Mouse (Mus musculus): ENCODE results near the gene Syngr2. TPM values are rescaled to one million over a fixed set of nuclear protein-coding genes. Genes with fewer than 3 reads are reported as not detected.
A peak's percentile ranks its signal among the peaks of the same experiment; 100 is the strongest.

The Syngr2 gene
- polyA plus RNA-seq (2011; ENCODE audit: insufficient read length, low read depth, missing spikeins) = 66.9 and 68.6 TPM in 2 replicates

GRCm38 (mm10) chr11:117809407-117810311 lies at the start of gene Syngr2, which contains the start of gene Gm20708:
Gene Syngr2 (plus strand): TSS chr11:117809668.
Gene Gm20708 (plus strand): TSS chr11:117809668.
- peak within 1 kb of the TSS; percentile 14; the same call in 1 of the 2 replicates for H3K27ac ChIP-seq (ENCODE audit: insufficient read depth, low read length)
- 0 out of 2 replicates have a peak, but pooled peaks cover 2% of the 10 kb centered on the region for H3K4me1 ChIP-seq (ENCODE audit: control insufficient read depth, insufficient read depth, low read length)
- peak within 1 kb of the TSS; percentile 59 for H3K4me3 ChIP-seq (ENCODE audit: insufficient read depth, low read length)
- no peak for TF ChIP-seq CTCF (IDR thresholded peaks at IDR 0.05; ENCODE audit: borderline replicate concordance, insufficient read depth, low read length)
- peak; percentile 75 for TF ChIP-seq POLR2A (IDR thresholded peaks at IDR 0.05; ENCODE audit: low read depth, low read length)

GRCm38 (mm10) chr11:117760374-117761119 lies 48.9 kb upstream of the Syngr2 start:
- TF ChIP-seq CTCF (IDR thresholded peaks at IDR 0.05; ENCODE audit: borderline replicate concordance, insufficient read depth, low read length) (no peak), POLR2A (IDR thresholded peaks at IDR 0.05; ENCODE audit: low read depth, low read length) (no peak)
- H3K4me3 ChIP-seq (ENCODE audit: insufficient read depth, low read length) = no peak overlapping the region
- H3K27ac ChIP-seq (ENCODE audit: insufficient read depth, low read length) = no peak overlapping the region
- no peaks in the 10 kb centered on the region for H3K4me1 ChIP-seq (ENCODE audit: control insufficient read depth, insufficient read depth, low read length)

DNA sequence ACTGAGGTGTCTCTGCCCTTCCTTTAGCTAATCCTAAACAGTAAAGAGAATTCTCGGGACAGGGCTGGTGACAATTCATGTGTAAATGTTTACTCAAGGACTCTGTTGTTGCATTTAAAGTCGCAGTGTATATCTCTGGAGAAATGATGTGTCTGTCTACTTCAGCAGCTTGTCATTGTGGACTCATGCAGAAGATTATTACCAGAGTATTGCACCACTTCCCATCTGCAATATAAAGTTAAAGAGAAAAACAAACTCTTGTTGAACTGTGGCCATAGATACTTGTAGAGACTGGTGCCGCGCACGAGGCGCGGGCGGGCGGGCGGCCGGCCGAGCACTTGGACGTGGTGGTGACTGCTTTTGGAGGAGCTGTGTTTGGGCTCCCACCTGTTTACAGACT lies 47.7 kb upstream of the Syngr2 start:
- H3K27ac ChIP-seq (ENCODE audit: insufficient read depth, low read length) = no peak overlapping the region
- no peaks in the 10 kb centered on the region for H3K4me1 ChIP-seq (ENCODE audit: control insufficient read depth, insufficient read depth, low read length)
- no peak overlapping the region for H3K4me3 ChIP-seq (ENCODE audit: insufficient read depth, low read length)
- no peak for TF ChIP-seq POLR2A (IDR thresholded peaks at IDR 0.05; ENCODE audit: low read depth, low read length)
- no peak for TF ChIP-seq CTCF (IDR thresholded peaks at IDR 0.05; ENCODE audit: borderline replicate concordance, insufficient read depth, low read length)

DNA sequence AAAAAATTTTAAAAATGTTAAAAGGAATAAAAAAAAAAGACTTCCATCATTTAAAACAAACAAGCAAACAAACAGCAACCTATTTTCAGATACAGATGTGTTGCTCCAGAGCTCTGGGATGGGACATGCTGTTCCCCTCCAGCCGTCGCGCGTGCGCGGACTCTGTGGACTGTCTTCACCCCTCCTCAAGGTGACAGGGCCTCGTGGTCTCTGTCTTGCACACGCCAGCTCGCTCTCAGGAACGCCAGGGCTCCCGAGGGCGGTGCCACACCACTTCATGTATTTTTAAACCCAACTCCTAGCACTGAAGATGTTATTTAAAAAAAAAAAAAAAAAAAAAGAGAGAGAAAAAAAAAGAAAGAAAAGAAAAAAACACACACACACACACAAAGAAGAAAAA lies 47.2 kb upstream of the Syngr2 start:
- Histone ChIP-seq H3K27ac (ENCODE audit: insufficient read depth, low read length) (no peak overlapping the region), H3K4me3 (ENCODE audit: insufficient read depth, low read length) (no peak overlapping the region), H3K4me1 (ENCODE audit: control insufficient read depth, insufficient read depth, low read length) (no peaks in the 10 kb centered on the region)
- TF ChIP-seq POLR2A (IDR thresholded peaks at IDR 0.05; ENCODE audit: low read depth, low read length) (no peak), CTCF (IDR thresholded peaks at IDR 0.05; ENCODE audit: borderline replicate concordance, insufficient read depth, low read length) (no peak)

DNA sequence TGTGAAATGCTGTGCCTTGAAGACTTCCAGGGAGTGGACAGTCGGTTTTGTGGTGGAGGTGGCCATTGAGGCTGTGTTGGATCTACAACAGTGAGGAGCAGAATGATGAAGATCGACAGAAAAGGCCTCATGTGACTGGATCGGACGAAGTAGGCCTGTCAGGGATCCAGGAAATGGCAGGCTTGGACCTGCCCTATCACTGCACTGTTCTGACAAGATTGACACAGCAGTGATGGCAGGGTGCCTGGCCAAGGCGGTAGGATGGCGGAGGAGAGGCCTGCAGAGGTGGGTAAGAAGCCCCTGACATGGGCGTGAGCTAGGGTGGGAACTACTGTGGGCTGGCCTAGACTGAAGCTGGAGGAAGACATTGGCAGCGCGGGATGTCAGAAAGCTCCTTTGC lies 45.1 kb upstream of the Syngr2 start:
- H3K4me1 ChIP-seq (ENCODE audit: control insufficient read depth, insufficient read depth, low read length) = no peaks in the 10 kb centered on the region
- TF ChIP-seq CTCF (IDR thresholded peaks at IDR 0.05; ENCODE audit: borderline replicate concordance, insufficient read depth, low read length) (no peak), POLR2A (IDR thresholded peaks at IDR 0.05; ENCODE audit: low read depth, low read length) (no peak)
- H3K27ac ChIP-seq (ENCODE audit: insufficient read depth, low read length) = no peak overlapping the region
- H3K4me3 ChIP-seq (ENCODE audit: insufficient read depth, low read length) = no peak overlapping the region

DNA sequence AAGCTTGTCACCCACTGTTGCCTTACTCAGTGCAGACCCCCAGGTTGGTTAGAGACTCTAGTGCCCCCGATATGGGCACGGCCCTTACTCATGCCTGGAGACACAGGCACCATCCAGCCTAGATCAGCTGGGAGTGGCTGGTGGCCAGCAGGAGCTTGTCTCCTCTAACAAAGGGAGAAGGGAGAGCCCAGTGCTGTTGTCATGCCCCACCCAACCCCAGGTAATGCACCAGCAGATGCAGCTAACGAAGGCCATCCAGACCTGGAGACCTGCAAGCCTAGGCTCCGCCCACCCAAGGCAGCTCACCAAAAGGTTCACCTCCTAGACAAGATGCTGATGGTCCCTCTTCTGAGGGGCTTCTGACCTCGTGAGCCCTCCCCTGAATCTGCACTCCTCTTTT lies 44.1 kb upstream of the Syngr2 start:
- H3K4me1 ChIP-seq (ENCODE audit: control insufficient read depth, insufficient read depth, low read length) = no peaks in the 10 kb centered on the region
- H3K4me3 ChIP-seq (ENCODE audit: insufficient read depth, low read length) = no peak overlapping the region
- TF ChIP-seq POLR2A (IDR thresholded peaks at IDR 0.05; ENCODE audit: low read depth, low read length) (no peak), CTCF (IDR thresholded peaks at IDR 0.05; ENCODE audit: borderline replicate concordance, insufficient read depth, low read length) (no peak)
- H3K27ac ChIP-seq (ENCODE audit: insufficient read depth, low read length) = no peak overlapping the region

DNA sequence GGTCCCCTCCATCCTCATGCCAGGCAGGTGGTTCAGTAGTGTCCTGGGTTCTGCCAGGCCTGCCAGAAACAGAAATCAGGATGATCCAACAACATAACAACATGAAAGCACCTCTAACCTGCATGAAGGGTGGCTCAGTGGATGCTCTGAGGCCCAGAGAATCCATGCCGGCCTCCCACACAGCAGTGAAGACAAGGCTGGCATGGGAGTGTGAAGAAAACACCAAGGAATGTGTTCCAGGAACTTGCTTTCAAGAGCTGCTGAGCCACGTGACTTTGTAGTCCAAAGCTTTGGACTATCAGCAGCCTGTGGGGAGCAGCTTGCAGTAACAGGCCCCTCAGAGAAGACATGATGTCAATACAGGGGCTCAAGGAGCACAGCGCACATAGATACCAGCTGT lies 43.2 kb upstream of the Syngr2 start:
- Histone ChIP-seq H3K4me1 (ENCODE audit: control insufficient read depth, insufficient read depth, low read length) (no peaks in the 10 kb centered on the region), H3K27ac (ENCODE audit: insufficient read depth, low read length) (no peak overlapping the region), H3K4me3 (ENCODE audit: insufficient read depth, low read length) (no peak overlapping the region)
- TF ChIP-seq CTCF (IDR thresholded peaks at IDR 0.05; ENCODE audit: borderline replicate concordance, insufficient read depth, low read length) = no peak
- no peak for TF ChIP-seq POLR2A (IDR thresholded peaks at IDR 0.05; ENCODE audit: low read depth, low read length)

DNA sequence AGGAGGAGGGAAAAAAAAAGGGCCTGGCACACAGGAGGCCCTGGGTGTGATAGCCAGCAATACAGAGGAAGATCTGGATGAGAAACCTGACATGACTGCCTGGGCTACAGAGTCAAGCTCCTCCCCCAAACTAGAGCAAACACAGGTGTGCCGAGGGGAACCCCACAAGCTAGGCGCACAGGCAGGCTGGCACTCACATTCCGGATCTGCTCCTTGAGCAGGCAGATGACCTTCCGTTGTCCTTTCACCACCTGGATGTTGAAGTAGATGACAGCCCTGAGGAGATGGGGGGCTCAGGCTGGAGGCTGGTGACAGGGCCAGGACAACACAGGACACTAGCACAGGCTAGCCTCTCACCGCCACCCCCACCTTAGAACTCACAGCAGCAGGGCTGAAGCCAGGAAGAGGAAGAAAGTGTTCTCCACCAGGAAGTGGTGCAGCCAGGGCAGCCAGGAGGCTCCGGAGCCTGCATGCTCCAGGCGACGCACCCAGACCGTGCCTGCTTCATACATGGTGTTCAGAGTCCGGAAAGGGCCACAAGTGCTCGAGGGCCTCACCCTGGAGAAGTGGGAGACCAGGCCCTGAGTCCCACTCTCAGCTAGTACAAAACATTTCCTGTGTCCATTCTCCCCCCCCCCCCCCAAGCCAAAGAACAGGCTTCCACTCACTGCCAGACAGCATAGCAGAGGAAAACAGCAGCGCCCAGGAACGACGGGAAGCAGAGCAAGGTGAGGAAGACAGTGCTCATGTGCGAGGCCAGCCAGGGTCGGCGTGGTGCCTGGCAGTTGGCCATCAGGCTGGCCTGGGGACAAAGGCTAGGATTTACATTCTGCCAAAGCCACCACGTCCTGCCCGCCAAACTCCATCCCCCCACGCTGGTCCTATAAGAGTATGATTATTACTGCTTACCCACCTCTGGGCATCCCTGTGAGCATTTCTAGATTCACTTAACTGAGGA lies 40.5 kb upstream of the Syngr2 start:
- Histone ChIP-seq H3K27ac (ENCODE audit: insufficient read depth, low read length) (no peak overlapping the region), H3K4me1 (ENCODE audit: control insufficient read depth, insufficient read depth, low read length) (no peaks in the 10 kb centered on the region)
- TF ChIP-seq POLR2A (IDR thresholded peaks at IDR 0.05; ENCODE audit: low read depth, low read length) (no peak), CTCF (IDR thresholded peaks at IDR 0.05; ENCODE audit: borderline replicate concordance, insufficient read depth, low read length) (no peak)

DNA sequence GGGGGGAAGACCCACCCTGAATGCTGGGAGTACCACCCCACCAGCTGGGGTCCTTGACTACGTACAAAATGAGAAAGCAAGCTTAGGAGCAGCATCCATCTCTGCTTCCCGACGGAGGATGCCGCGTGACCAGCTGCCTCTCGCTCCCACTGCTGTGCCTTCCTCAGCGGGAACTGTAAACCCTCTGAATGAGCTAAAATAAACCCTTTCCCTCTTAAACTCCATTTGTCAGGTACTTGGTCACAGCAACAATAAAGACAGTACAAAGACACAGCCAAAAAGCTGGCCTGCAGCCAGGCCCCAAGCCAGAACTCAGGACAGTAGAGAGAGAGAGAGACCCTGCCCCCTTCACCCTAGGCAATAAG lies 39.8 kb upstream of the Syngr2 start:
- H3K27ac ChIP-seq (ENCODE audit: insufficient read depth, low read length) = no peak overlapping the region
- TF ChIP-seq POLR2A (IDR thresholded peaks at IDR 0.05; ENCODE audit: low read depth, low read length) = no peak
- no peak for TF ChIP-seq CTCF (IDR thresholded peaks at IDR 0.05; ENCODE audit: borderline replicate concordance, insufficient read depth, low read length)
- H3K4me1 ChIP-seq (ENCODE audit: control insufficient read depth, insufficient read depth, low read length) = no peaks in the 10 kb centered on the region
- no peak overlapping the region for H3K4me3 ChIP-seq (ENCODE audit: insufficient read depth, low read length)

More for the DNA sequence above, 40.5 kb upstream of the Syngr2 start:
- H3K4me3 ChIP-seq (ENCODE audit: insufficient read depth, low read length) = no peak overlapping the region
